Mouse (Mus musculus) embryonic facial prominence, embryonic 15.5 days (tissue): ENCODE measurements around the gene Serpina12. TPM values are rescaled to one million over a fixed set of nuclear protein-coding genes. Genes with fewer than 3 reads are reported as not detected.

Experiments
- ATAC-seq: fragments of 200-750 bp; cut with Nextera tagmentation; 2 replicates; pipeline ENCODE4 v1.8.0; 2017; ENCODE audit warnings: low read depth, moderate TSS enrichment; ENCODE audit not compliant: insufficient number of reproducible peaks, low FRiP score, low TSS enrichment
- H3K27ac ChIP-seq: fragments of 300-500 bp; sonication (generic); replicated peaks from 2 replicates; pipeline ENCODE4 v1.5.1; 2015; ENCODE audit warnings: mild to moderate bottlenecking, inconsistent platforms
- H3K27me3 ChIP-seq: fragments of 300-500 bp; sonication (generic); 2 replicates; pipeline ENCODE4 v1.6.1; 2015; ENCODE audit warnings: inconsistent platforms
- H3K36me3 ChIP-seq: fragments of 300-500 bp; sonication (generic); 2 replicates; pipeline ENCODE4 v1.6.1; 2015; ENCODE audit warnings: mild to moderate bottlenecking, inconsistent platforms
- H3K4me1 ChIP-seq: fragments of 300-500 bp; sonication (generic); 2 replicates; pipeline ENCODE4 v1.6.1; 2015; ENCODE audit warnings: inconsistent platforms
- H3K4me2 ChIP-seq: fragments of 300-500 bp; sonication (generic); replicated peaks from 2 replicates; pipeline ENCODE4 v1.6.1; 2015; ENCODE audit warnings: mild to moderate bottlenecking, inconsistent platforms
- H3K4me3 ChIP-seq: fragments of 300-500 bp; sonication (generic); replicated peaks from 2 replicates; pipeline ENCODE4 v1.5.1; 2015; ENCODE audit warnings: mild to moderate bottlenecking, inconsistent platforms
- H3K9ac ChIP-seq: fragments of 300-500 bp; sonication (generic); 2 replicates; pipeline ENCODE4 v1.6.1; 2015; ENCODE audit warnings: inconsistent platforms
- H3K9me3 ChIP-seq: fragments of 300-500 bp; sonication (generic); replicated peaks from 2 replicates; pipeline ENCODE4 v1.6.1; 2016; ENCODE audit warnings: inconsistent platforms
- WGBS: fragments of 180-500 bp; shearing (Covaris S2); methylation state at CpG from one replicate; pipeline ENCODE4 v1.1.7; 2015; 5-methylcytosine and 5-hydroxymethylcytosine counted together
- polyA plus RNA-seq: library from polyadenylated mRNA; unstranded; fragments of >200 nt; fragmentation: Nextera tagmentation; extraction: Ambion mirVana; gene quantifications from 2 replicates; pipeline ENCODE4 v1.2.1, GENCODE M21; 2015

Serpina12 gene
- polyA plus RNA-seq, 1 experiment from 2014 or later = 0.16 TPM

DNA sequence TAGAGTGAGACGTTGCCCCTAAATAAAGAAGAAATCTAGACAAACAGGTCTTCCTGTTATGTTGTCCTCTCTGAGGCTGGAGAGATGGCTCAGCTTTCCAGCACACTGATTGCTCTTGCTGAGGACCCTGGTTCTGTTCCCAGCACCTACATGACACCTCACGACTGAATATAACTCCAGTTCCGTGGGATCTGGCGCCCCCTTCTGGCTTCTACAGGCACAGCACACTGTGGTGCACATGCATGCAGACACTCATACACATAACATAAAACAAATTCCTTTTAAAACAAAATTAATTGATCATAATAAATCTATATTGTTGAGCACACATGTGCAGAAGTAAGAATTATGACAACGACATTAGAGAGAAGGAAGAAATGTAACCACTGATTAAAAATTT lies 39.6 kb downstream of the Serpina12 start:
- peaks cover 3% of the 10 kb centered on the region; the same call in 1 of the 2 replicates for H3K4me1 ChIP-seq
- H3K9me3 ChIP-seq = no peaks in the 10 kb centered on the region
- no peak overlapping the region for H3K27ac ChIP-seq
- no peak overlapping the region for H3K9ac ChIP-seq
- no peaks in the 10 kb centered on the region for H3K36me3 ChIP-seq
- H3K4me2 ChIP-seq = no peak overlapping the region
- no peak overlapping the region for H3K4me3 ChIP-seq
- no peaks in the 10 kb centered on the region for H3K27me3 ChIP-seq
- 80% methylated on average over 5 of the region's 5 CpGs for WGBS
- no peak for ATAC-seq

DNA sequence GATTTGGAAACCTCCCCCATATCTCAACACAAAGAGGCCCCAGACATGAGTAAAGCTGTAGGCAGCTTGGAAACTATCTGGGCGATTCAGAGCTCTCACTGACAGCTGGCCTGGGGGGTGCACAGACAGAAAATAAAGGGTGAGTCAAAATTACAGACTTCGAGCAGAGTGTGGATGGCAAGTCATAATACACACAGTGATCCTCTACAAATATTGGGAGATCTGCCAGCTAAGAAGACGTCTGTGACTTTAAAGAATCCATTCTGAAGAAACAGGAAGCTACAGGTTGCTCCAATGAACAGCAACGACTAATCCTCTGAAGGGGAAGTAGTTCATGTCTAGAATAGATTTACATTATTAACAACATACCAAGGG lies 41.0 kb downstream of the Serpina12 start:
- 49% methylated on average over 4 of the region's 4 CpGs for WGBS

DNA sequence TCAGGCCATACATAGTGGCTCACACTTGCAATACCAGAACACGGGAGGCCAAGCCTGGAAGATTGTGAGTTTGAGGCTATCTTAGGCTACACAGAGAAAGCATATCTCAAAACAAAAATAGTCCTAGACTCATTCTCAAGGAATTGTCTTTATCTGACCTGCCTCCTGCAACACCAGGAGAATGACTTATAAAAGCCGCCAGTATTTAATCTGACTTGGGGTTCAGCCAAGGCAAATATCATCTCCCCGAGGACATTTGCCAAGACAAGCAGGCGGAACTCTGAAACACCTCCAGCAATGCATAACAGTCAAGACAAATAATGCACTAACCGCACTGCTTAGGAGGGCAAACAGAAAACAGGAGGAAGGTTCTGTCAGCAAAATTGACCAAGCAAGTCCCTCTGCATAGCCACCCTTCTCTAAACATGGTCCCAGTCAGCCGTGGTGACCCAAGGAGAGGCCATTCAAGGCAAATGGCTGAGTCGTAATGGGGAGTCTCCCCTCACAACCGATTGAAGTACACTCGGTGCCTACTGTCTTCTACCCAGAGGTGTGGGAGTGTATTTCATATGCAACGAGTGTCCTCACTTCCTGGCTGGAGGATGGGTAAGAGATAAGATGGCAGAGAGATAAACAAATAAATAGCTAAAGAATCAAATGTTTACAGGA lies 41.5 kb downstream of the Serpina12 start:
- Histone ChIP-seq H3K4me1 (peaks cover 3% of the 10 kb centered on the region; the same call in 1 of the 2 replicates), H3K27me3 (no peaks in the 10 kb centered on the region), H3K4me2 (no peak overlapping the region), H3K36me3 (no peaks in the 10 kb centered on the region), H3K9me3 (no peaks in the 10 kb centered on the region), H3K27ac (peak overlapping the region; percentile 51; the same call in 1 of the 2 replicates), H3K4me3 (no peak overlapping the region), H3K9ac (no peak overlapping the region)
- 73% methylated on average over 10 of the region's 10 CpGs for WGBS
- ATAC-seq = no peak

More for the DNA sequence above, 41.0 kb downstream of the Serpina12 start:
- H3K27me3 ChIP-seq = no peaks in the 10 kb centered on the region
- no peak overlapping the region for H3K4me3 ChIP-seq
- H3K9ac ChIP-seq = no peak overlapping the region
- H3K4me2 ChIP-seq = no peak overlapping the region
- H3K9me3 ChIP-seq = no peaks in the 10 kb centered on the region
- 0 out of 2 replicates have a peak overlapping the region, but pooled peaks have one; percentile 51 for H3K27ac ChIP-seq
- ATAC-seq = no peak
- no peaks in the 10 kb centered on the region for H3K36me3 ChIP-seq
- H3K4me1 ChIP-seq = peaks cover 3% of the 10 kb centered on the region; the same call in 1 of the 2 replicates

DNA sequence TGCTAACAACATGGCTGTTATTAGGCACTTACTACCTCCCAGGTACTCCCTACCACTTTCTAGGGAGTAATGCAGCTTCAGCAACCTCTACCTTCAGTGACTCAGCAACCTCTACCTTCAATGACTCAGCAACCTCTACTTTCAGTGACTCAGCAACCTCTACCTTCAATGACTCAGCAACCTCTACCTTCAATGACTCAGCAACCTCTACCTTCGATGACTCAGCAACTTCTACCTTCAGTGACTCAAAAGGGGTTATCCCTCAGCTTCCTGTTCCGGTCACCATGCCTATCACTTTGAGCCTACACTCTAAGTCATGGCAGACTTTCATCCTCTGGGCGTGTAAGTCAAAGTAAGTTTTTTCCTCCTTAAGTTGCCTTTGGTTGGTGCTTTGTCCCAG lies 43.6 kb downstream of the Serpina12 start:
- Histone ChIP-seq H3K4me2 (no peak overlapping the region), H3K36me3 (no peaks in the 10 kb centered on the region), H3K4me3 (no peak overlapping the region), H3K4me1 (peaks cover 3% of the 10 kb centered on the region; the same call in 1 of the 2 replicates), H3K27me3 (no peaks in the 10 kb centered on the region), H3K9me3 (no peaks in the 10 kb centered on the region), H3K9ac (no peak overlapping the region), H3K27ac (no peak overlapping the region)
- ATAC-seq = no peak
- 87% methylated on average over 3 of the region's 3 CpGs for WGBS

DNA sequence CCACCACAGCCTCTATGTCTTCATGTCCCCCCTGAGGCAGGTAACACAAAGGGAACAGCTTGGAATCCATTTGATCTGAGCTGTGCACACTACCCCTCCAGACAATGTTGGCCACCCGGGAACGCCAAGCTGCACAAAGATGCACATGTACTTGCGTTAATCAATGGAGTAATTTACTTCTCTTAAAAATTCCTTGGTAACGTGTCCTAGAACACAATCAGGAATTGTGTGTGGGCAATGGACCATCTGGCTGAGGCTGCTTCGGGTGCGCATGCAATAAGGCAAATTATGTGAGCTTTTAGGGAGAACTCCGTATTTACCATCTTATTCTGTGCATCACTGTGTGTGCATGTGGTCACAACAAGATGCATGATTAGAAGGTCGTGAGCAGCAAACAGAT lies 44.6 kb downstream of the Serpina12 start:
- Histone ChIP-seq H3K27ac (no peak overlapping the region), H3K4me2 (no peak overlapping the region), H3K36me3 (no peaks in the 10 kb centered on the region), H3K4me1 (peaks cover 3% of the 10 kb centered on the region; the same call in 1 of the 2 replicates), H3K4me3 (no peak overlapping the region), H3K27me3 (no peaks in the 10 kb centered on the region), H3K9me3 (no peaks in the 10 kb centered on the region), H3K9ac (no peak overlapping the region)
- 85% methylated on average over 8 of the region's 8 CpGs for WGBS
- no peak for ATAC-seq

DNA sequence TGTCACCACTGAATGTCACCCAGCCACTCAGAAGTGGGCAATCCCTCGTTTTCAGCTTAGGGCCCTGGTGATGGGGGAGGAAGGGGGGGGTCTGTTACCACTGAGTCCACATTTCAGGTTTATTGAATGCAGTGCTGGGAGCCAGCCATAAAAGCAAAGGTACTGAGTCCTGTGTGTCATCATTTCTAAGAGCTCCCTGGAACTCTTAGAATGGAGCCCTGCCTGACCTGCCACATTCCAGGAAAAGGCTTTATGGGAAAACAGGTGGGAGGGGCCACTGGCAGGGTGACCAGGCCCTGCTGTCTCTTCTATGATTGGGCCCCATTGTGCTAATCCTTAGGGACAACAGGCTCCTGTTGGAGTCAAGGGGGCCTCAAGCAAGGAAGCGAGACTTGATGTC lies 47.7 kb downstream of the Serpina12 start:
- no peak overlapping the region for H3K9ac ChIP-seq
- no peaks in the 10 kb centered on the region for H3K27me3 ChIP-seq
- no peaks in the 10 kb centered on the region for H3K4me1 ChIP-seq
- ATAC-seq = no peak
- no peaks in the 10 kb centered on the region for H3K36me3 ChIP-seq
- no peak overlapping the region for H3K4me2 ChIP-seq
- H3K4me3 ChIP-seq = no peak overlapping the region
- no peaks in the 10 kb centered on the region for H3K9me3 ChIP-seq
- H3K27ac ChIP-seq = no peak overlapping the region
- 48% methylated on average over 2 of the region's 2 CpGs for WGBS

DNA sequence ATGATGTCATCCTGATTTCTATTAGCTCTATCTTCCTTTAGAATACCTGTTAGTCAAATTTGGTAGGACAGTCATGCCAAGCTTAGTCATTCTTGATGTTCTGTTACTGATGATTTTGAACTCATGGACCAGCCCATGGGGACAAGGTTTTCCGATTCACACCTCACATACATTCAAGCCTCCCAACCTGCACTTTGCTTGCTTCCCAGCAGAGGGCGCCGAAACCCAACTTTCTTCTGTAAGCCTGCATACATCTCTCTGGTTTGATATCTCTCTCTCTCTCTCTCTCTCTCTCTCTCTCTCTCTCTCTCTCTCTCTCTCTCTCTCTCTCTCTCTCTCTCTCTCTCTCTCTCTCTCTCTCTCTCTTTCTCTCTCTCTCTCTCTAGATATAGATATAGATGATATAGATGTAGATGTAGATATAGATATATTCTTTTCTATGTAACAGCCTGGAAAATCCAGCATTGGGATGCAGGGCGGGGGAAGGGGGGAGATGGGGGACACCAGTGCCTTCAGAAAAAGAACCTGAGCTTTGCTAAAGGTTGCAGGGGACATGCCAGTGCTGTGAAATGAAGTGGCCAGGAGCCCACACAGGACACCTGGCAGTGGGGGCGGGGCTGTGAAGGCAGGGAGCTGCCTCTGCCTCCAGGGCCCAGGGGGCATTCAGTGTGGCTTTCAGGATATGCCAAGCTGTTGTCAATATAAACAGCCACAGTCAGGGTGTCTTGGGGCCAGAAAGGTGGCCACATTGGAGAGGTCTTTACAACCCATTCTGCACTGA lies 48.8 kb downstream of the Serpina12 start:
- H3K27ac ChIP-seq = no peak overlapping the region
- no peaks in the 10 kb centered on the region for H3K4me1 ChIP-seq
- ATAC-seq = no peak
- H3K4me2 ChIP-seq = no peak overlapping the region
- no peaks in the 10 kb centered on the region for H3K9me3 ChIP-seq
- H3K4me3 ChIP-seq = no peak overlapping the region
- H3K36me3 ChIP-seq = no peaks in the 10 kb centered on the region
- H3K9ac ChIP-seq = no peak overlapping the region
- no peaks in the 10 kb centered on the region for H3K27me3 ChIP-seq
- whole genome bisulfite sequencing = 39% methylated on average over 5 of the region's 5 CpGs

DNA sequence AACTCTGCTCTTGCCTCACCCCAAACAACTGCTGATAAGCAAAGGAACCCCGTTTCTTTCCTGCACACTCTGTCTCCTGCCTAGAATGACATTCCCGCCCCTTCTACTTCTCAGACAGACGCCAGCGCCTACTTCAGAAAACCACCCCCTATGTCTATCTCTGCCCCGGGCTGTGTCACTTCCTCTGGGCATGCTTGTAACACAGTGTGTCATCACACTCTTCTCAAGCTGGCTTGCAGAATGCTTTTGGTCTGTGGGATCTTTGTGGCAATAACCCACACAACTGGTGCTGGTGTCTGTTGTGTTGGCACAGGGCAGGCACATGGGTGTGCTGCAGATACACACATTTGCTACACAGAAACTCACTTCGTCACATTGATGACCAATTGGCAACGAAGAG lies 51.3 kb downstream of the Serpina12 start:
- no peaks in the 10 kb centered on the region for H3K27me3 ChIP-seq
- WGBS = 63% methylated on average over 7 of the region's 7 CpGs
- no peaks in the 10 kb centered on the region for H3K36me3 ChIP-seq
- H3K9ac ChIP-seq = no peak overlapping the region
- no peak overlapping the region for H3K4me2 ChIP-seq
- no peaks in the 10 kb centered on the region for H3K9me3 ChIP-seq
- H3K27ac ChIP-seq = no peak overlapping the region
- ATAC-seq = no peak
- no peaks in the 10 kb centered on the region for H3K4me1 ChIP-seq
- no peak overlapping the region for H3K4me3 ChIP-seq

DNA sequence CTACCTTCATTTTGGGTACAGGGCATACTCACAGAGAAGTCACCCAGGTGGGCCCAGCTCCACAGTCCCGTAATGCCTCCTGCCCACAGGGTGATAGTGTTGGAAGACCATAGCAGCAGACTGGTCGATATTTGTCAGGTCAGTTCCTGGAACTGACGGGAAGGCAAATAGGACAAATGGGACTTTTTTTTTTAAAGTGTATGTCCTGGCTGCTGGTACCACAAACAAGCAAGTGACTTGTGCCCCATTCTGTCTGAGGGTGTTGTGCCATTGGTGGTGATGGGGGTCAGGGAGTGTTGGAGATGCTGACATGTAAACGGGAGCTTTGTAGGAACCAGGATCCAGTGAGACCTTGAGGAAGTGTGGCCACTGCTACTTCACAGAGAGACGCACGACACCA lies 54.4 kb downstream of the Serpina12 start, which contains the start of gene Serpina11:
TSS of gene Serpina11 (minus strand) at position 101 of the 400 bp plus-strand sequence.
- Histone ChIP-seq H3K9ac (no peak within 1 kb of the TSS), H3K27me3 (no peaks in the 10 kb centered on the region), H3K4me1 (no peaks in the 10 kb centered on the region), H3K36me3 (no peaks in the 10 kb centered on the region), H3K4me2 (no peak within 1 kb of the TSS), H3K27ac (no peak within 1 kb of the TSS), H3K9me3 (no peaks in the 10 kb centered on the region), H3K4me3 (no peak within 1 kb of the TSS)
- 85% methylated on average over 6 of the region's 6 CpGs for WGBS
- no peak for ATAC-seq

DNA sequence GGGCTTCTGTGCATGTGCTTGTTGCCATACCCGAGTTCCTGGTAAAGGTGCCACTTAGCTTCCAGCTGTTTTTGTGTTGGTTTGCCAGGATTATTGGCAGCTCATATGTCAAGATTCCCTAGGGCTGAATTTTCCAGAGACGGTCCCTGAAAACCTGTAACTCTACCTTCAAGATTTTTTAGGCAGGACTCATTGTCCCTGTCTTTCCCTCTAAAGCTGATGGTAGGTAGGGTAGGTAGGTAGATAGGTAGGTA lies 54.8 kb downstream of the Serpina12 start:
- no peak overlapping the region for H3K4me3 ChIP-seq
- no peak overlapping the region for H3K9ac ChIP-seq
- no peak for ATAC-seq
- H3K9me3 ChIP-seq = no peaks in the 10 kb centered on the region
- no peaks in the 10 kb centered on the region for H3K4me1 ChIP-seq
- no peak overlapping the region for H3K27ac ChIP-seq
- WGBS = 38% methylated on average over 2 of the region's 2 CpGs
- no peaks in the 10 kb centered on the region for H3K27me3 ChIP-seq
- no peak overlapping the region for H3K4me2 ChIP-seq
- H3K36me3 ChIP-seq = no peaks in the 10 kb centered on the region

DNA sequence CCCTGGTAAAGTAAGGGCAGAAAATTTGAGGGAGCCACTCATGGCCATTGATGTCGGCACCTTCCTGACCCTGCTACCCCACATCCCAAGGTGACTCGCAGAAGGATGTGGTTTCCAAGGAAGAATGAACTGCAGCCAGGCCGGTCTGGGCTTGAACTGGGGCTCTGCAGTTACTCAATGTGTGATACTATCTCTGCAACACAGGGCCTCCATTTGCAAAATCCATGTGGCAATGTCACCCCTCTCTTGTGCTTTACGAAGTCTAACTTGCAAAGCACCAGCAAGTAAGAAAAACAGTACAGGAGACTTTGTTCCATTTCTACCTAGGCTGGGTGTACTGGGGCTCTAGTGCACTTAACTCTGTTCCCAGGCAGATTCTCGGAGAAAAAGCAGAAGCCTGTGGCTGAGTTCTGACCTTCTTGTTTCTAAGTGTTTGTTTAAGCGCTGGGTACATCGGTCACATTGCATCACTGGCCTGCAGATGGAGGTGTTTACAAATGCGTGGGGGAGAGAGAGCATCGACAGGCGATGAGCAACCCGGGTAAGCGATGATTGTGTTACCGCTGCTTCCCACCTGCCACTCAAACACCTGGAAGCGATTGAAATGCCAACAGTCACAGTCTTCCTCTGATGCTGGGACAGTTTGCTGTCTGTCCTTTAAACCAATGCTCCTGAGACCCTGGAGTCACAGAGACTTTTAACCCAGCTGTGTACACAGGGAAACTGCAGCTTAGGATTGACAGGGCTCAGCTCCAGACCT lies 55.3 kb downstream of the Serpina12 start:
- no peaks in the 10 kb centered on the region for H3K4me1 ChIP-seq
- H3K27ac ChIP-seq = no peak overlapping the region
- H3K4me2 ChIP-seq = no peak overlapping the region
- no peaks in the 10 kb centered on the region for H3K36me3 ChIP-seq
- WGBS = 49% methylated on average over 14 of the region's 14 CpGs
- no peak overlapping the region for H3K4me3 ChIP-seq
- no peak overlapping the region for H3K9ac ChIP-seq
- H3K9me3 ChIP-seq = no peaks in the 10 kb centered on the region
- H3K27me3 ChIP-seq = no peaks in the 10 kb centered on the region
- no peak for ATAC-seq
